In the genomic region with DNA sequence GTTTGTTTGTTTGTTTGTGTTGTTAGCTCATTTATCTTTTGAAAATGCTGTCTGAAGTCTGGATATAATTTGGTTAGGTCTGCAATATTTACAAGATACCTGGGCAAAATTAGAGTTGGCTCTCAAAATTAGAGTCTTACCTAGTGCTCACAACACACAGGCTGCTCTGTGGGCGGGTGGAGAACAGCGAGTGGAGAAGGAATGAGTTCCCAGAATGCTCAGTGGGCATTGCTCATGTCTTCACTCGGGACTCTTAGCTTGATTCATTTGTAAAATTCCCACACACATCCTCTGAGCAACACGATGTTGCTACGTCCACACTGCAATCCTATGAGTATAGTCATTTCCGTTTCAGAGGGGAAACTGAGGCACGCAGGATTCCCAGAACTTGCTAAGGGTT, we compare ENCODE assay signal across 23 mouse cellular contexts.
DNase-seq lines count a peak whose midpoint lies in the region; ATAC-seq and TF ChIP-seq lines count a peak whose summit lies in the region.
"Had no signal": no experiment of that assay in that cellular context is flagged by ENCODE, and none has a peak within 500 bp of the region (broad histone marks: within the 10 kb centered on the region; RNA-seq: fewer than 3 reads in every experiment).

No protein-coding gene starts in this region.

- H3K4me1 ChIP-seq in hindbrain, embryonic 13.5 days (replicated peaks): peaks cover 47% of the 10 kb centered on the region
- H3K4me1 ChIP-seq in hindbrain, postnatal 0 days (ENCODE audit: insufficient read depth, low read length): peaks cover 11% of the 10 kb centered on the region
- H3K4me1 ChIP-seq in neural tube, embryonic 13.5 days (replicated peaks): peaks cover 50% of the 10 kb centered on the region

- WGBS in hindbrain, embryonic 13.5 days: 93% methylated on average over 7 of the region's 7 CpGs
- WGBS in hindbrain, postnatal 0 days: 88% methylated on average over 7 of the region's 7 CpGs
- WGBS in neural tube, embryonic 13.5 days: 92% methylated on average over 7 of the region's 7 CpGs

- no peaks in the 10 kb centered on the region for H3K27me3 ChIP-seq in hindbrain, embryonic 13.5 days
- H3K27me3 ChIP-seq in hindbrain, postnatal 0 days (ENCODE audit: insufficient read depth, low read length): no peaks in the 10 kb centered on the region
- no peaks in the 10 kb centered on the region for H3K27me3 ChIP-seq in neural tube, embryonic 13.5 days
- H3K27me3 ChIP-seq: hindbrain, embryonic 12.5 days had no signal

- TF ChIP-seq CTCF in hindbrain, postnatal 0 days (IDR thresholded peaks at IDR 0.05; ENCODE audit: low read depth): no peak

- H3K36me3 ChIP-seq in hindbrain, embryonic 13.5 days: no peaks in the 10 kb centered on the region
- no peaks in the 10 kb centered on the region for H3K36me3 ChIP-seq in hindbrain, postnatal 0 days (ENCODE audit: insufficient read depth, low read length)
- H3K36me3 ChIP-seq in neural tube, embryonic 13.5 days: no peaks in the 10 kb centered on the region
- H3K36me3 ChIP-seq: embryonic facial prominence, embryonic 13.5 days; forebrain, embryonic 12.5 days; G1E; heart, embryonic 10.5 days; hindbrain, embryonic 12.5 days had no signal

- DNase-seq in hindbrain, postnatal 0 days (ENCODE audit: low spot score): no peak
- DNase-seq in neural tube, embryonic 10.5 days (ENCODE audit: extremely low spot score, low spot score): no peak
- peak; percentile 54 for DNase-seq in brain, adult 2 months (ENCODE audit: low read depth, low spot score)
- DNase-seq in right cerebral cortex, postnatal 36 days (ENCODE audit: low spot score in 2 of 2): peak; percentile 16 to 22
- DNase-seq in ovary, adult 18-20 months (ENCODE audit: low spot score): no peak
- DNase-seq: adrenal gland, adult 8-10 months; B cell, adult 2 months; cerebellum, adult 11-12 months; cerebellum, adult 9-10 months; cerebellum, postnatal 36 days; gastrocnemius, postnatal 10 days; heart, adult 18-20 months; heart, postnatal 10 days; heart, postnatal 4 days had no signal

- no peak overlapping the region for H3K9ac ChIP-seq in hindbrain, embryonic 13.5 days
- H3K9ac ChIP-seq in hindbrain, postnatal 0 days (replicated peaks; ENCODE audit: low read length): no peak overlapping the region
- H3K9ac ChIP-seq in neural tube, embryonic 13.5 days: no peak overlapping the region
- H3K9ac ChIP-seq: embryonic facial prominence, embryonic 13.5 days; forebrain, embryonic 12.5 days; hindbrain, embryonic 12.5 days had no signal

- no peak for ATAC-seq in hindbrain, embryonic 13.5 days (ENCODE audit: low FRiP score)
- ATAC-seq in hindbrain, postnatal 0 days: no peak
- no peak for ATAC-seq in neural tube, embryonic 13.5 days (ENCODE audit: low read depth)
- ATAC-seq: CD4-positive, CD25-positive, alpha-beta regulatory T cell, adult 4 months; forebrain, embryonic 16.5 days had no signal

- H3K27ac ChIP-seq in hindbrain, embryonic 13.5 days: peak overlapping the region; percentile 62
- H3K27ac ChIP-seq in hindbrain, postnatal 0 days: no peak overlapping the region
- H3K27ac ChIP-seq in neural tube, embryonic 13.5 days (replicated peaks): peak overlapping the region; percentile 59
- H3K27ac ChIP-seq: embryonic facial prominence, embryonic 13.5 days; forebrain, embryonic 12.5 days; heart, embryonic 10.5 days; hindbrain, embryonic 12.5 days had no signal

- no peak overlapping the region for H3K4me2 ChIP-seq in hindbrain, embryonic 13.5 days
- no peak overlapping the region for H3K4me2 ChIP-seq in hindbrain, postnatal 0 days (ENCODE audit: low read depth, low read length)
- H3K4me2 ChIP-seq in neural tube, embryonic 13.5 days: no peak overlapping the region
- H3K4me2 ChIP-seq: embryonic facial prominence, embryonic 13.5 days; forebrain, embryonic 12.5 days; hindbrain, embryonic 12.5 days had no signal

- no peaks in the 10 kb centered on the region for H3K9me3 ChIP-seq in hindbrain, embryonic 13.5 days
- H3K9me3 ChIP-seq in hindbrain, postnatal 0 days (ENCODE audit: low read length): no peaks in the 10 kb centered on the region
- no peaks in the 10 kb centered on the region for H3K9me3 ChIP-seq in neural tube, embryonic 13.5 days
- H3K9me3 ChIP-seq: embryonic facial prominence, embryonic 13.5 days; forebrain, embryonic 12.5 days; heart, embryonic 10.5 days; hindbrain, embryonic 12.5 days had no signal

- H3K4me3 ChIP-seq in hindbrain, embryonic 13.5 days: no peak overlapping the region
- H3K4me3 ChIP-seq in hindbrain, postnatal 0 days (ENCODE audit: low read length): no peak overlapping the region
- H3K4me3 ChIP-seq in neural tube, embryonic 13.5 days: no peak overlapping the region
- H3K4me3 ChIP-seq: embryonic facial prominence, embryonic 13.5 days; forebrain, embryonic 12.5 days; heart, embryonic 10.5 days; hindbrain, embryonic 12.5 days had no signal

Comparison
In these comparisons a context has a peak if more than half of its experiments do, and no peak if none do; other contexts are left out.
1. DNase-seq: peak in brain, adult 2 months (single experiment) and right cerebral cortex, postnatal 36 days (2 of 2); none in hindbrain, postnatal 0 days (single experiment), neural tube, embryonic 10.5 days (single experiment) and ovary, adult 18-20 months (single experiment).